Mouse (Mus musculus) small intestine, adult 2 months (tissue): Measurements from ENCODE around the gene Bbs9.

Source experiments
- CTCF ChIP-seq: fragments of 200-500 bp; IDR thresholded peaks from 2 replicates; pipeline ENCODE4 v1.5.1; 2012; ENCODE audit warnings: low read depth, mild to moderate bottlenecking, control low read depth, inconsistent platforms, low read length, moderate library complexity, mixed read lengths; ENCODE audit not compliant: insufficient replicate concordance, insufficient read length; ENCODE audit errors: extremely low read depth
- POLR2A ChIP-seq: fragments of 200-500 bp; IDR thresholded peaks from 2 replicates; pipeline ENCODE4 v1.6.1; 2012; ENCODE audit warnings: low read depth, mild to moderate bottlenecking, control low read depth, inconsistent platforms, low read length, moderate library complexity

DNA sequence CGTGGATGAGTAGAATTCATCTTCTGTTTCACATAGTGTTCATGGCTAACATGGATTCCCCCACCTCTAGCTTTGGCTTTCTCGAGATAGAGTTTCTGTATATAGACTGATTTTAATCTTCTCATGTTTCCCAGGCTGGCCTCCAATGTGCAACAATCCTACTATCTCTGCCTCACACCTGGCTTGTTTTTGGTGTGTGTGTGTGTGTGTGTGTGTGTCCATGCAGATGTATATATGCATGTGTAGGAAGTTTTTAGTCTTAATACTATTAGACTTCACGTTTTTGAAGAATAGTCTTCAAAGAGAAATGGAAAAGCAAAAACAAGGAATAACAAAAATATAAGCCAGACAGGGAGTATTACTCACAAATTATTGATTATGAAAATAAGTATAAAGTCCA is 296.3 kb downstream of the Bbs9 start:
- TF ChIP-seq POLR2A (no peak), CTCF (no peak)
